Mouse (Mus musculus): Measurements from ENCODE around the gene Capn3. TPM values are rescaled to one million over a fixed set of nuclear protein-coding genes. Genes with fewer than 3 reads are reported as not detected.

Gene Capn3
- 7.2 TPM for polyA plus RNA-seq (2015; fragmentation: Illumina TruSeq; extraction: RNeasy Lipid Tissue Mini Kit (QIAGEN cat#74804); ENCODE audit: insufficient read depth, low replicate concordance)

GRCm38 (mm10) chr2:120455719-120456118 lies at the start of gene Capn3:
Gene Capn3 (plus strand): TSS chr2:120456019.

Other genes with a start within 250 kb of the Capn3 start
- gene Pla2g4e, start 210.7 kb upstream of the Capn3 start, polyA plus RNA-seq (2015; fragmentation: Illumina TruSeq; extraction: RNeasy Lipid Tissue Mini Kit (QIAGEN cat#74804); ENCODE audit: insufficient read depth, low replicate concordance) = not detected
- gene Pla2g4d, start 166.8 kb upstream of the Capn3 start, polyA plus RNA-seq (2015; fragmentation: Illumina TruSeq; extraction: RNeasy Lipid Tissue Mini Kit (QIAGEN cat#74804); ENCODE audit: insufficient read depth, low replicate concordance) = not detected
- gene Pla2g4f, start 141.9 kb upstream of the Capn3 start, polyA plus RNA-seq (2015; fragmentation: Illumina TruSeq; extraction: RNeasy Lipid Tissue Mini Kit (QIAGEN cat#74804); ENCODE audit: insufficient read depth, low replicate concordance) = 0.61 TPM
- 50.5 TPM for gene Vps39, start 102.9 kb upstream of the Capn3 start, polyA plus RNA-seq (2015; fragmentation: Illumina TruSeq; extraction: RNeasy Lipid Tissue Mini Kit (QIAGEN cat#74804); ENCODE audit: insufficient read depth, low replicate concordance)
- gene Ganc, start 52.1 kb upstream of the Capn3 start, polyA plus RNA-seq (2015; fragmentation: Illumina TruSeq; extraction: RNeasy Lipid Tissue Mini Kit (QIAGEN cat#74804); ENCODE audit: insufficient read depth, low replicate concordance) = 45.7 TPM
- gene Tmem87a, start 51.9 kb upstream of the Capn3 start, polyA plus RNA-seq (2015; fragmentation: Illumina TruSeq; extraction: RNeasy Lipid Tissue Mini Kit (QIAGEN cat#74804); ENCODE audit: insufficient read depth, low replicate concordance) = 70.2 TPM
- gene Zfp106, start 107.8 kb downstream of the Capn3 start, polyA plus RNA-seq (2015; fragmentation: Illumina TruSeq; extraction: RNeasy Lipid Tissue Mini Kit (QIAGEN cat#74804); ENCODE audit: insufficient read depth, low replicate concordance) = 95.5 TPM
- gene Snap23, start 111.7 kb downstream of the Capn3 start, polyA plus RNA-seq (2015; fragmentation: Illumina TruSeq; extraction: RNeasy Lipid Tissue Mini Kit (QIAGEN cat#74804); ENCODE audit: insufficient read depth, low replicate concordance) = 96.5 TPM
- gene Haus2, start 153.4 kb downstream of the Capn3 start, polyA plus RNA-seq (2015; fragmentation: Illumina TruSeq; extraction: RNeasy Lipid Tissue Mini Kit (QIAGEN cat#74804); ENCODE audit: insufficient read depth, low replicate concordance) = 16.6 TPM
- gene Lrrc57, start 153.5 kb downstream of the Capn3 start, polyA plus RNA-seq (2015; fragmentation: Illumina TruSeq; extraction: RNeasy Lipid Tissue Mini Kit (QIAGEN cat#74804); ENCODE audit: insufficient read depth, low replicate concordance) = 29.4 TPM
- 16.2 TPM for gene Stard9, start 173.1 kb downstream of the Capn3 start, polyA plus RNA-seq (2015; fragmentation: Illumina TruSeq; extraction: RNeasy Lipid Tissue Mini Kit (QIAGEN cat#74804); ENCODE audit: insufficient read depth, low replicate concordance)